Mouse (Mus musculus) heart, adult 2 months (tissue): ENCODE results near the gene Apobec3.

ENCODE experiments used
- EP300 ChIP-seq: fragments of 200-500 bp; IDR thresholded peaks from 2 replicates; pipeline ENCODE4 v1.6.1; 2011; ENCODE audit warnings: low read depth, low read length, control low read depth; ENCODE audit not compliant: insufficient read depth
- POLR2A ChIP-seq: fragments of 200-500 bp; IDR thresholded peaks from 2 replicates; pipeline ENCODE4 v1.6.1; 2011; ENCODE audit warnings: mild to moderate bottlenecking, low read depth, low read length, control low read depth; ENCODE audit not compliant: insufficient read depth

- TF ChIP-seq POLR2A (no peak), EP300 (no peak)
Observed at GRCm38 (mm10) chr15:79962661-79963060, 71.2 kb downstream of the Apobec3 start.
